Mouse (Mus musculus): ENCODE measurements around the gene Ms4a18. TPM values are rescaled to one million over a fixed set of nuclear protein-coding genes. Genes with fewer than 3 reads are reported as not detected.

Gene Ms4a18
- total RNA-seq, 2 experiments from 2014 or later: not detected

DNA sequence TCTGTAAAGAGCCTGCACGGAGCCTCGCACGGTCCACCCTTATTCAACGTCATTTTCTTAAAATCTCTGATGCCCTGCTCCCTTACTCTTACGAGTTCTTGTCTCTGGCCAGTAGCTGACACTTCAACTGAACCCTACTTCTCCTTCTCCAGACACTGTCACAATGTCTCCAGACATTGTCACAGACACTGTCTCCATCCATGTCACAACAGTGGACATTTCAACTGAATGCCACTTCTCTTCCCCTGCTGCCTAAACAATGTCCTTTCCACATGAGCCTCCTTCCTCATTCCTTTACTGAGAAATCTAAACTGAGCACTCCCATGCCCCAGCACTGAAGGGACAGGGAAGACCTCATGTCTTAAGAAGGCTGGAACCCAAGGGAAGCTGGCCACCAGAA lies 70.6 kb downstream of the Ms4a18 start:
- intact Hi-C loops (cut with DNase I): no loop called here

More for the DNA sequence above, 70.6 kb downstream of the Ms4a18 start:
- DNase-seq: no peak

Other genes starting within 250 kb of the Ms4a18 start
- gene Cd6, start 188.0 kb downstream of the Ms4a18 start, total RNA-seq (2021): under 1 TPM; 0.22 to 0.52 TPM
- 1 to 10 TPM; 2.6 to 3.0 TPM for gene Slc15a3, start 178.3 kb downstream of the Ms4a18 start, total RNA-seq (2021)
- 10 to 100 TPM; 36.7 to 42.0 TPM for gene Tmem132a, start 148.1 kb downstream of the Ms4a18 start, total RNA-seq (2021)
- 100 to 1,000 TPM in 1 of 2 experiments, 10 to 100 TPM in 1; 95.3 to 104 TPM for gene Tmem109, start 136.0 kb downstream of the Ms4a18 start, total RNA-seq (2021)
- gene Prpf19, start 122.8 kb downstream of the Ms4a18 start, total RNA-seq (2021): 100 to 1,000 TPM; 211 to 235 TPM
- not detected for gene Zp1, start 97.4 kb downstream of the Ms4a18 start, total RNA-seq (2021)
- under 1 TPM; 0.15 to 0.22 TPM for gene Ptgdr2, start 80.9 kb downstream of the Ms4a18 start, total RNA-seq (2021)
- gene Ccdc86, start 68.8 kb downstream of the Ms4a18 start, total RNA-seq (2021): 1 to 10 TPM; 7.5 to 7.9 TPM
- gene Ms4a10, start 43.4 kb downstream of the Ms4a18 start, total RNA-seq (2021): not detected
- gene Ms4a15, start 24.8 kb downstream of the Ms4a18 start, total RNA-seq (2021): not detected
- under 1 TPM; 0.45 to 0.97 TPM for gene Ms4a8a, start 63.1 kb upstream of the Ms4a18 start, total RNA-seq (2021)
- not detected for gene 1700017D01Rik, start 112.8 kb upstream of the Ms4a18 start, total RNA-seq (2021)
- gene 1700025F22Rik, start 147.3 kb upstream of the Ms4a18 start, total RNA-seq (2021): not detected
- not detected for gene Ms4a13, start 178.7 kb upstream of the Ms4a18 start, total RNA-seq (2021)
- not detected for gene Ms4a12, start 214.4 kb upstream of the Ms4a18 start, total RNA-seq (2021)
- under 1 TPM; 0.55 to 0.84 TPM for gene Ms4a1, start 248.2 kb upstream of the Ms4a18 start, total RNA-seq (2021)

Measured in heart, postnatal 10 days (tissue).